Mouse (Mus musculus) embryonic fibroblast, embryonic 13.5 days (primary cell): ENCODE data around the gene Bcam.

ENCODE experiments used
- CTCF ChIP-seq: IDR thresholded peaks from 2 replicates; pipeline ENCODE4 v1.5.1; 2011; ENCODE audit warnings: mild to moderate bottlenecking, control low read depth, low read length, moderate library complexity, borderline replicate concordance; ENCODE audit not compliant: insufficient read depth
- POLR2A ChIP-seq: IDR thresholded peaks from 2 replicates; pipeline ENCODE4 v1.6.1; 2011; ENCODE audit warnings: low read depth, mild to moderate bottlenecking, control low read depth, low read length, moderate library complexity

- TF ChIP-seq CTCF, result no peak
- no peak for TF ChIP-seq POLR2A
Observed at GRCm38 (mm10) chr7:19771682-19772081, 866 bp upstream of the Bcam start.
